Mouse (Mus musculus): ENCODE data around the gene Kcnq1. TPM values are rescaled to one million over a fixed set of nuclear protein-coding genes. Genes with fewer than 3 reads are reported as not detected.

Gene Kcnq1
- total RNA-seq, 1 experiment from 2014 or later: 3.6 TPM

DNA sequence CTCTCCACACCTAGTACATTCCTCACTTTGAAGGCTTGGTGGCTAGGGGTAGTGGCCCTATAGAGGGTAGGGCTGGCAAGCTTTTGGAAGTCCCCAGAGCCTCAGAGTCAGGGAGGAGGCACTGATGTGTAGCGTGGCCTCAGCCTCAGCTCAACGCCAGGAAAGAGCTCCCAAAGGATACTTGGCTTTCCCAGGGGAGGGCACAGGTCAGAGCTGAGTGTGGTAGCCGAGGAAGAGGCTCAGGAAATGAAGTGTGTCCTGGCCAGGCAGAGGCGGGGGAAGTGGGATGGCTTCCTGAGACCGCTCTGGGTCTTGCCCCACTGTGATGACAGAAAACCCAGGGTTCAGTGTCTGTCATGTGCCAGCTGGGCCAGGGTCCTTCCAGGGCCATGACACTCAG lies 30.4 kb downstream of the Kcnq1 start:
- peak; percentile 19 for DNase-seq

DNA sequence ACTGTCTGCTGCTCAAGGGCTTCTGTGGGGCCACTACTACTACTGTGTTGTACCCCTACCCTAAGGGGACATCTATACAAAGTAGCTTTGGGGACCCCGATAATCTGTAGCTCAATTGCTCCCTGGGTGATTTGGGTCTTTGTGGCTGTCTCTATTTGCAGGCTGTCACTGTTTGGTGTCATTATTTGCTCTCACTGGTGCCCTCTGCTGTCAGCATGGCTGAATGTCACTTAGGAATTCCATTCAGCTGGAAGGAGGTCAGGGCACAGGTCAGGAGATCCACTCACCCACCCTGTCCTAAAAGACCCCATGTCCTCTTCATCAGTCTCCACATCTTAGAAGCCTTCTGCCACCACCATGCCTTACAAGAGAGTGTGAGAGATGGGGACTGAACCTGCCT lies 32.6 kb downstream of the Kcnq1 start:
- DNase-seq: peak; percentile 62

- no peak for DNase-seq
Observed at GRCm38 (mm10) chr7:143139932-143140331, 33.8 kb downstream of the Kcnq1 start.

- no peak for DNase-seq
Observed at GRCm38 (mm10) chr7:143142680-143143079, 36.5 kb downstream of the Kcnq1 start.

DNA sequence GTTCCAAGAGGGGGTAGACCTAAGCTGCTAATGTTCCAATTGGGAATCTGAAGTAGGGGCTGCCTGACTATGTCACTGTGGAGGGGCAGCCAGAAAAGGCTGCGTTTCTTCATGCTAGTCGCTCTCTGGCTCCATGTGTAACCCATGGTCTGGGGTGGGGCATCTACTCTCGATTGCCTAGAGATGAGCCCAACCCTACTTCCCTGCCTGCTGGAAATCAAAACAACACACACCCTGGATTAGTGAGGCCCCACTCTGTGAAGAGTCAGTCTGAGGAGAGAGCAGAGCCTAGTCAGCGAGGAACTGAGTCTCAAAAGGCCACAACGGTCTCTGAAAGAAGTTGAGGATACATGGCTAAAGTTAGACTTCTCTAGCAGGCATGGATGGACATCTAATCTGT lies 40.9 kb downstream of the Kcnq1 start:
- no peak for DNase-seq

GRCm38 (mm10) chr7:143151171-143151570 lies 45.0 kb downstream of the Kcnq1 start:
- DNase-seq: no peak

GRCm38 (mm10) chr7:143152350-143152749 lies 46.2 kb downstream of the Kcnq1 start:
- DNase-seq: no peak

- peak; percentile 88 for DNase-seq
Observed at GRCm38 (mm10) chr7:143153915-143154373, 47.8 kb downstream of the Kcnq1 start.

- DNase-seq: peak; percentile 40
Observed at GRCm38 (mm10) chr7:143154458-143154871, 48.3 kb downstream of the Kcnq1 start.

DNA sequence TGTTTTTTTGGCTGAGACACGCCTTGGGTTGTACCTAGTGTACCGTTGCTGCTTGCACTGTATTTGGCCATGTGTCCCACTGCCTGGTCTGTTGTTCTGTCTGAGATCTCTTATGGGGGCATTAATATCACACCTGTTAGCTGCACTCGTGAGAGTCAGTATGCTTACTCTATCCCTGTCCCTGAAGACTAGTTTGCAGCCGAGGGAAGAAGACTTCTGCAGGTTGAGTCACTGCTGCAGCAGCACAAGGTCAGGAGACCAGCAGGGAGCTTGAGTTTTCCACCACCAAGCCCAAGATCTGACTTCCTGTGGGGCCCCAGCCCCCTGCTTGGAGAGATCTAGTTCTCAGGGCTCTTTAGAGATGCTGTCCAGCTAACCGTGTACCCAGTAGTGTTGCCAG lies 49.1 kb downstream of the Kcnq1 start:
- DNase-seq: no peak

DNA sequence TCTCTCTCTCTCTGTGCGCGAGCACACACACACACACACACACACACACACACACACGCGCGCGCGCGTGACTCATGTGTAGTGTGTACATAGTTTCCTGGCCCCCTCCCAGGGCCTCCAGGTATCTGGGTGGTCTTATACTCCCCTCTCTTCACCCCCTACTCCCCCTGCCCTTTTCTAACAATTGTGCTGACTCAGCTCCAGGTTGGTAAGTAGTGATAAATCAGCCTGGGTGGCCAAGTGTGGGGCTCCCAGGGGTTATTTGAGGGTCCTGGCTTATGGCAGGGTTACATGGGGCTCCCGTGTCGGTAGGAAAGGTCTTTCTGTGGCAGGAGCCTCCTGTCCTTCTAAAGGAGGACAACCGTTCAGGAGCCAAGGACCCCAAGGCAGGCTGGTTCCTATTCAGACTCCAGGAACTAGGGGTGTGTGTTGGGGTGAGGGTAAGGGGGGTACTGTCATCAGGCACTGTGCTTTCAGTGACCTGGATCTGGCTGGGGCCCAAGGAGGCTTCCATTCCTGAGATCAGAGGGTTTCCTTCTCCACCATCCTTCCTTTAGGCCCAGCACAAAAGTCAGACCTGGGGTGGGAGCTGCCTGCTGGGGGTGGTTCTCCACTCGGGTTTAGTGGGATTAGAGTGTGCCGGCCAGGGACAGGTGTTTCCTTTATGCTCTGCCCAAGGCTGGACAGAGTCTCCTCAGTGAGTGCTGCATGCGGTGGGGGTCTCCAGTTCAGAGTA lies 52.7 kb downstream of the Kcnq1 start:
- DNase-seq: no peak

DNA sequence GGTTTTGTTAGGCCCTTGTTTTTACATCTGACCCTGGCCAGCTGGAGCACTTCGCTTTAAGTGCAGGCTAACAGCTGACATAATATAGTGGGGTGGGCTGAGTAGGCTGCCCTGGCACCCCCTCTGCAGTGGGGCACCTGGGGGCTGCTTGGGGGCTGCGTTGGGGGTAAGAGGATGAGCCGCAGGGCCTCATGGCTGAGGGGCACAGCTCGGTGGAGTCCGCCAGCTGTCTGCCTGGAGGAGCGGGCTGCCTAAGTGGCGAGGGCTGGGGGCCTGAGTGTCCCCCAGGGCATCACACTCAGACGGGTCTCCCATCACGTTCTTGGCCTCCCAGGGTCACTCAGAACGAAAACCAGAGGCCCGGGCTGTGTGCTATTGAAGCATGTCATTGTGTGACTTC lies 53.3 kb downstream of the Kcnq1 start:
- DNase-seq: no peak

DNA sequence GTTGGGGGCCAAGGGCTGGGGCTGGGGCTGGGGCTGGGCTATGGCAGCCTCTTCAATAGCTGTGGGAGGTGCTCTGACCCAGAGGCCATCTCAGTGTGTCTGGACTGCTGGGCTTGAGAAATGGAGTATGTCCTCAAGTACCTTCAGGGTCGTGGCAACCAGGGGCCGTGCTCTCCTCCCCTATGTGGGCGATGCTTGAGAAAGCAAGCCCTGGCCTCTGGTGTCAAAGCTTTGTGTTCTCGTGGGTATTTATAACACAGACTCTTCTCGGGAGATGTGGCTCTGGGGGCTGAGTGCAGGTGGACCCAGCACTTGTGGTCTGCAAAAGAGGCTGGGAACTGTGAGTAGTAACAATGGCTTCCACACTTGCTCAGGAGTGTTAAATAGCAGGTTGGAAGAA lies 53.9 kb downstream of the Kcnq1 start:
- DNase-seq: no peak

GRCm38 (mm10) chr7:143162051-143162450 lies 55.9 kb downstream of the Kcnq1 start:
- no peak for DNase-seq

DNA sequence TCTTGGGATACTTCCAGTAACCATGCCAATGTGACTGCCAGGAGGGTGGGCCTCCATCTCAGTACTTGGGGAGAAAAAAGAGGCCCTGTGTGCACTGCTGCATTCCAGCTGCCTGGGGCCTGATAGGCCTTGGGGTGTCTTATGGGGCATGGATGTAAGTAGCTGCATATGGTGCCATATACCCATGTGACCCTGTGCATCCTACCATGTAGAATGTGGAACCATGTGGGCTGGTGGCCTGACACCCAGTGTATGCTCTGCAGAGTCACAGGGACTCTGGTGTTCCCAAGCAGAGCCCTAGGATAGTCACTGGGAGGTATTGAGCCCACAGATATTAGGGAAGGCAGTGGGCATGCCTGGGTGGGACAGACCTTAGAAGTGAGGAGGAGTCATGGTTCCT lies 57.9 kb downstream of the Kcnq1 start:
- no peak for DNase-seq

DNA sequence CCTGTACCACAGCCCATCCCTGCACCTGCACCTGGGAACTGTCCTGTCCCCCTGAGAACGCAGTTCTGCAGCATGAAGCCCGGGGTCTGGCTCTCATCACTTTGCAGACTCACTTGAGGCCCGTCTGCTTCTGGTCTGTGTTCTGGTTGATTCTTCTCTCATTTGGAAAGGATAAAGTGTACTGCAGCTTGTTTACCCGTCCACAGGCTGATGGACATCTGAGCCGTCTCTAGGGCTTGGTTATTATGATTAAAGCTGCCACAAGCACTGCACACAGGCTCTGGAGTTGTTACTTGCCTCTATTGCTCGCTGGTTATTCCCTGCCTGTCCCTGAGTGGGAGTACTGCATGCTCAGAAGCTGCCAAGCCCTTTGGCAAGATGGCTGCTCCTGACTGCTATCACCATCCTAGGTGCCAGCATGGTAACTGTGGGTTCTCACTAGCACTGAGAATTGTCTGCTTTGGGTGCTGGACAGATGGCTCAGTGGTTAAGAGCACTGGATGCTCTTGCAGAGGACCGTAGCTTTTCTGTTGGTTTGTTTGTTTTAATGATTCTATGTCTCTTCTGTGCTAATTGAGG lies 59.6 kb downstream of the Kcnq1 start:
- DNase-seq: no peak

DNA sequence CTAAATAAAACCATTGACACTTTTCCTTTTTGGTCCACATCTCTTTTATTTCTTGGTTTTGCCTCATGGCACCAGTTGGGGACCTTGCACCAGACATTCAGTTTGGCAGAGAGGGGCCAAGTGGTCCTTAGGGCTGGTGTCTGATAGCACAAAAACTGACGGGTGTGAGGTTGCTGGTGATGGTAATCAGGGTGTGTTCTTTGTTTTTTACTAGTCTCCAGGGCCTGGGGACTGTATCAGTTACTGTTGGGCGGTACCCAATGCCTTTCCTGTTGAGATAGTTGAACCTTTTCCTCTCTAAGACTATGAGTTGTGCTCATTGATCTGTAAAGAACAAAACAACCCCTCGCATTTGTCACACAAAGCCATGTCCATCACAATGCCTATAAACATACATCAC lies 61.1 kb downstream of the Kcnq1 start:
- no peak for DNase-seq

DNA sequence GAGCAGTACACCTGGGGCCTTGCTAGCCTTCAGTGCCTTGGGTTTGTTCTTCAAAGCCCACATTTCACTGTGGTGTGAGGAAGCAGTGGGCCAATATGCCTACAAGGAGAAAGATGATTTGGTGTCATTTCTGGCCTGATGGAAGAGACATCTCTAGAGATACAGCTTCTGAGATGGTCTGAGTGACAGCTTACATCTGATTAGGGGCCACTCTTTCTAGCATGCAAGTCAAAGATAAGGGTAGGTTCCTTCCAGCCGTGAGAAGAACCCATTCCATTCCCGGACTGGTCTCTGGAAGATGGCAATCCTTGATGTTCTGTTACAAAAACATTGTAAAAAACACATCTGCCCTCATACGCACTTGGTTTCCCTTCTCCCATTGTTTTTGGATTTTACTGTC lies 63.2 kb downstream of the Kcnq1 start:
- no peak for DNase-seq

DNA sequence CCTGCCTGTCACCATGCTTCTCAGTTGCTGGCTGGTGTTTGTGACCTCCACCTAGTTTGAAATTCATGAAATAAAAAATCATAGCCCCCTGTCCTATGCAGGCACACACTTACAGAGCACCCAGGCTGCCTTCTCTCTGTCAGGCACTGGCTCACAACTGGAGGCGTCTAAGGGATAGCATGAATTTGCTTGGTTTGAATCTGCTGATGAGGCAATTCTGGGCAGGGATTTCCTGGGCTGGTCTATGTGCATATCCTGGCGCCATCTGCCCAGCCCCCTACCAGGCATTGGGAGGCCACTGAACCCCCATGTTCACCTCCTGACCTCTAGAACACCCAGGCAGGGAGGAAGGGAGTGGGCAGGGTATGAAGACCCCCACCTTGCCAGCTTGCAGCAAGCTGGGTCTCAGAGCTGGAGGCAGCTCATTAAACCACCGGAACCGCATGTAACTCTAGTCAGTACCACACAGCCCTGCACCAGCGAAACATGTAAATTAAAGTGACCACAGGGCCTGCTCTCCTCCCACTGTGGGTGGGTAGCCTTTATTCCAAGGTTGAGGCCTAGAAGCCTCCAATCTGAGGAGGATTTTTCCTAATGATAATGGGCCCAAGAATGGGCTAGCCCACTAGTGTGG lies 66.9 kb downstream of the Kcnq1 start:
- DNase-seq: no peak

GRCm38 (mm10) chr7:143174633-143175032 lies 68.5 kb downstream of the Kcnq1 start:
- no peak for DNase-seq

- peak; percentile 60 for DNase-seq
Observed at GRCm38 (mm10) chr7:143178831-143179230, 72.7 kb downstream of the Kcnq1 start.

DNA sequence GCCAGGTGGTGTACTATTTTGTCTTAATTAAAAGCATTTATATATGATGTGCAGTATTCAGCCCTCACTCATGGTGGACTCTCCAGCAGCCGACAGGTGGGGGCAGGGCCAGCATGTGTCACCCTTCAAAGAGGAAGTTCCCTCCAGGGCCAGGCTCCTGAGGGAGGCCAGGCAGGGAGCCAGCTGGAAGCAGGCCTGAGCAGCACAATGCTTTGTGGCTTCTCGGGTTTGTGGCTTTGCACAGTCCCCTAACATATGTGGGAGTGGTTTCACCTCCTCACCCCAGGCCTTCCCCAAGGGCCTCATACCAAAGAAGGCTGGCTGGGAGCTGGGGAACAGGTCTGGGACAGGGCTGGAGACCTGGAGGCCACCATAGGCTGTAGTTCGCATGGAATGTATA lies 74.6 kb downstream of the Kcnq1 start:
- DNase-seq: peak; percentile 91

- DNase-seq: peak; percentile 40
Observed at GRCm38 (mm10) chr7:143181311-143181710, 75.1 kb downstream of the Kcnq1 start.

DNA sequence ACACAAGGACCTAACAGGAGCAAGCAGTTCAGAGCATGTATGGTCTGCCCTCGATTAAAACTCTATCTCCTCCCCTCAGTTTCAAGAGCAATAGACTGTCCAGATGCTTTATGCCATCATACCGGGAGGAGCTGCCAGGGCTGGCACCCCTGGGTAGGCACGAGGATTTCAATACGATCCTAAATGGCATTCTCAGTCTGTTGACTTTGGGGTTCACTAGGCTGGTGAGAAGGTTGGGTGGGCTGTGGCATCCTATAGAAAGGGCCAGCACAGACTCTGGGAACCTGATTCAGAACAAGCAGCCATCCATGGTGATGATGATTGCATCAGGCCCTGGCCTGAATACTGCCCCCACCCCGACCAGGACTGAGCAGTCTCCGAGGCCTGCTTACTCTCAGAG lies 79.3 kb downstream of the Kcnq1 start:
- DNase-seq: no peak
